Mouse (Mus musculus): ENCODE measurements around the gene Tfpi2.

Gene Tfpi2

DNA sequence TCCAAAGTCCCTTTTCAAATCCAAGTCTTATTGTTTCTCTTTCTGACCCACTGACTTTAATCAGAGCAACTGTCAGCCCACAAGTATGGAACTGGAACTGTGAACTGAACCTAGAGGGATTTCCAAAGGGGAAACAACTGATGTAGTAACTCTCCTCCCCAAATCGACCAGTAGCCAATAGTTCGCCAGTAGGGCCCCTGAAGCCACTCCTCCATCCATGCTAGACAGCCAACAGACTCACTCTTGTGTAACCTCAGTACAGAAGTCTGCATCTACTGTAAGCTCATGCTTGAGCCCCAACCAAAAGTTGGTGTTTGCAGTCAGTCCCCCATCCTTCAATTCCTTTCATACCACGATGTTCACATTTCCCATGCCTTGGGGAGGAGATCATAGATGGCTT lies 12.0 kb upstream of the Tfpi2 start:
- peaks cover 16% of the 10 kb centered on the region for H3K27me3 ChIP-seq (ENCODE audit: insufficient read depth, low read length)
- H3K36me3 ChIP-seq (ENCODE audit: insufficient read depth, low read length) = no peaks in the 10 kb centered on the region
- no peak for TF ChIP-seq CTCF (conservative IDR thresholded peaks at IDR 0.05; ENCODE audit: low read length)
- no peak for TF ChIP-seq NANOG (IDR thresholded peaks at IDR 0.05; ENCODE audit: borderline replicate concordance, low read length)
- TF ChIP-seq POU5F1 (IDR thresholded peaks at IDR 0.05; ENCODE audit: borderline replicate concordance, low read length) = no peak
- H3K4me1 ChIP-seq (replicated peaks; ENCODE audit: low read depth, low read length) = no peaks in the 10 kb centered on the region; the same call in 1 of the 2 replicates
- H3K9me3 ChIP-seq (ENCODE audit: low read length) = no peaks in the 10 kb centered on the region
- H3K4me3 ChIP-seq (replicated peaks; ENCODE audit: low read length) = no peak overlapping the region

DNA sequence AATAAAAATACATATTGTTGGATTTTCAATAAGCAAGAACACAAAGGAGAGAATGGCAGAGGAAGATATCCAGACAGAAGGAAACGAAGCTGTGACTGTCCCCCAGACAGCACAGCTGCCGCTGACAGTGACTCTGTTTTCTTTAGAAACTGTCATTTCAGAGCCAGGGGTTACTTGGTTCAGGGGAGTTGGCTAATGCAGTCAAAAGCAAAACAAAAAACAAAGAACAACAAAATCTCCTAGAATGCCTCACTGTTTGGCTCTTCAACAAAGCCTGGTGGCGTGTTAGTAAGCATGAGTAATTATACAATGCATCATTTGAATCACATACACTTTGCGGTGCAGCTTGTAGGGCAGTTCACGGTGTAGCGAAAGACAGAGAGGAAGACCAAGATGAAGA lies 10.6 kb upstream of the Tfpi2 start:
- H3K27me3 ChIP-seq (ENCODE audit: insufficient read depth, low read length) = peaks cover 10% of the 10 kb centered on the region
- no peaks in the 10 kb centered on the region for H3K9me3 ChIP-seq (ENCODE audit: low read length)
- H3K4me3 ChIP-seq (replicated peaks; ENCODE audit: low read length) = no peak overlapping the region
- TF ChIP-seq POU5F1 (IDR thresholded peaks at IDR 0.05; ENCODE audit: borderline replicate concordance, low read length) (no peak), CTCF (conservative IDR thresholded peaks at IDR 0.05; ENCODE audit: low read length) (no peak)
- H3K4me1 ChIP-seq (replicated peaks; ENCODE audit: low read depth, low read length) = no peaks in the 10 kb centered on the region; the same call in 1 of the 2 replicates
- no peaks in the 10 kb centered on the region for H3K36me3 ChIP-seq (ENCODE audit: insufficient read depth, low read length)

DNA sequence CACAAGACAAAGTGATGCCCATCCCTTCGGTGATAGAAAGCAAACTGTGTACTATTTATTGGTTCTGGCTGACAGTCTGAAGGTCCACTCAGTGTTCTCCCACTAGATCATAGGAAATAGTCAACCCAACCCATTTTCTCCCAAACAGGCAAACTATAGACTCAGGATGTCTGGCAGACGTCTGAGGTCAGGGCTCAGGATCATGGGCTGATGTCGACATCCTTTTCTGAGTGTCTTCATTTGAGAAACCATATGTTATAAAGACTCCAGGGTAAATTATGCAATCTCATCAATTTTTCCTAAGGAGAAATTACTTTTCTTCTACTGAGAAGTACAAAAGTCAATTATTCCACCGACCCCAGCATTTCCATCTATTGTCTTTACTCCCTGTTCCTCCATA lies 9.4 kb upstream of the Tfpi2 start:
- no peak for TF ChIP-seq CTCF (conservative IDR thresholded peaks at IDR 0.05; ENCODE audit: low read length)
- H3K4me1 ChIP-seq (replicated peaks; ENCODE audit: low read depth, low read length) = no peaks in the 10 kb centered on the region

DNA sequence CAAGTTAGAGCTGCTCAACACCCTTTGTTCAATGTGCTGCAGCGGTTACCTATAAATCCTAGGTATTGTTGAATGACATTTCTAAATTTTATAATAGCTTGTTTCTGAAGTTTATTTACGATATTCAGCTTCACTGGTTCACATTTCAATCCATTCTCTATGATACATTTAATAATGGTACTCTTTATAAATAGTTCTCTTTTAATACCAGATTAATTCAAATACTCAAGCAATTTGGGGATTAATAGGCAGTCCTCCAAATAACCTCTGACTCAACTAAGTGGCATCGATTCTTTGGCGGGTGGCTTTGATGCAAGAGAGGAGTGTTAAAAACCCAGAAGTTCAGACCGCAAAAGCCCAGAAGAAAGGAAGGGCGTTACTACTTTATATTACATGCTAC lies 4.8 kb upstream of the Tfpi2 start, which contains the start of gene Gngt1:
TSS of gene Gngt1 (plus strand) at position 301 of the 400 bp plus-strand sequence.
- H3K9me3 ChIP-seq (ENCODE audit: low read length) = no peaks in the 10 kb centered on the region
- no peaks in the 10 kb centered on the region for H3K27me3 ChIP-seq (ENCODE audit: insufficient read depth, low read length)
- H3K36me3 ChIP-seq (ENCODE audit: insufficient read depth, low read length) = no peaks in the 10 kb centered on the region
- TF ChIP-seq CTCF (conservative IDR thresholded peaks at IDR 0.05; ENCODE audit: low read length) = no peak
- no peak for TF ChIP-seq POU5F1 (IDR thresholded peaks at IDR 0.05; ENCODE audit: borderline replicate concordance, low read length)
- TF ChIP-seq NANOG (IDR thresholded peaks at IDR 0.05; ENCODE audit: borderline replicate concordance, low read length) = no peak
- H3K4me1 ChIP-seq (replicated peaks; ENCODE audit: low read depth, low read length) = no peaks in the 10 kb centered on the region
- H3K4me3 ChIP-seq (replicated peaks; ENCODE audit: low read length) = no peak within 1 kb of the TSS

More for the DNA sequence above, 9.4 kb upstream of the Tfpi2 start:
- Histone ChIP-seq H3K9me3 (ENCODE audit: low read length) (no peaks in the 10 kb centered on the region), H3K4me3 (replicated peaks; ENCODE audit: low read length) (no peak overlapping the region), H3K36me3 (ENCODE audit: insufficient read depth, low read length) (no peaks in the 10 kb centered on the region), H3K27me3 (ENCODE audit: insufficient read depth, low read length) (peaks cover 3% of the 10 kb centered on the region)

DNA sequence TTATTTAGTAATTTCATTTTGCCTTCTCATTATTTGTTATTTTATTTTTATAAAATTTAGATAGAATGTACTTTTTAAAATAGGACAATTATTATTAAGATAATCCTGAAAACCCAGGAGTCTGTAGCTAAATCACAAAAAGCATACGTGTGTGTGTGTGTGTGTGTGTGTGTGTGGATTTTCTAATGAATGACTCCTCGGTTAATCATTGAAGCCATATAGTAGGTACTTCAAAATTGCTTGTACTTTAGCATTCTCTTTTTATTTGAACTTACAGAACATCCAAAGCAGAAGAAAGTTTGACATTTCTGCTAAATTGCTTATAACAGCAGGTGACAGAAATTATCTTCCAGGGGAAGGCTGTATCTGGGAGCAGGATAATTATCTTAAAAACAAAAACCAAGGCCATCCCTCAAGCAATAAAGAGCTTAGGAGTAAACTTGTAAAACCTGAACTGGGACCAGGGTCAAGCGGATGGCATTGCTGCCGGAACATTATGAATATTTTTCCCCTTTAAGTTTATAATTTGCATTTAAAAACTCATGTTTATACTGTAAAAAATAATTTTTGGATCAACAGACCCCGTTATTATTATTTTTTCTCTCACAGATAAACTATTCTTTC lies 5.9 kb downstream of the Tfpi2 start:
- Histone ChIP-seq H3K4me3 (replicated peaks; ENCODE audit: low read length) (no peak overlapping the region), H3K9me3 (ENCODE audit: low read length) (no peaks in the 10 kb centered on the region), H3K36me3 (ENCODE audit: insufficient read depth, low read length) (no peaks in the 10 kb centered on the region), H3K27me3 (ENCODE audit: insufficient read depth, low read length) (no peaks in the 10 kb centered on the region), H3K4me1 (replicated peaks; ENCODE audit: low read depth, low read length) (no peaks in the 10 kb centered on the region)
- TF ChIP-seq NANOG (IDR thresholded peaks at IDR 0.05; ENCODE audit: borderline replicate concordance, low read length) = no peak
- no peak for TF ChIP-seq POU5F1 (IDR thresholded peaks at IDR 0.05; ENCODE audit: borderline replicate concordance, low read length)
- TF ChIP-seq CTCF (conservative IDR thresholded peaks at IDR 0.05; ENCODE audit: low read length) = no peak

DNA sequence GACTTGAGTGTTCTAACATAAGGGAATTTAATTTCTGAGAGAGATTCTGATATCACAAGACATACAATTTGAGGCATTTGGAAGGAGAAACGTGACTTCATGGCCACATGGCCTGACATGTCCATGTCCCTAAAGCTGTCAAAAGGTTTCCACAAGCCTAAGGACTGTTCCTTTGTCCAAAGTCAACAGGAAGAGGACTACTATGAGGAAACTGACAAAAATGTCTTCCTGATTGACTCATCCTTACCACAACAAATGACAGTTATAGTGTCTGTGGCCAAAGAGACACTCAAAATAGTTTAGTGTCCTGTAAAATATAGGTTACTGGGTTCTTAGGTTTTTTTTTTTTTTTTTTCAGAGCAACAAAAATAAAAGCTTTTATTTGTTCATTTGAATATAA lies 15.0 kb downstream of the Tfpi2 start:
- peaks cover under 1% of the 10 kb centered on the region; the same call in 1 of the 2 replicates for H3K4me1 ChIP-seq (replicated peaks; ENCODE audit: low read depth, low read length)
- H3K9me3 ChIP-seq (ENCODE audit: low read length) = no peaks in the 10 kb centered on the region
- H3K36me3 ChIP-seq (ENCODE audit: insufficient read depth, low read length) = no peaks in the 10 kb centered on the region
- TF ChIP-seq NANOG (IDR thresholded peaks at IDR 0.05; ENCODE audit: borderline replicate concordance, low read length) (no peak), POU5F1 (IDR thresholded peaks at IDR 0.05; ENCODE audit: borderline replicate concordance, low read length) (no peak), CTCF (conservative IDR thresholded peaks at IDR 0.05; ENCODE audit: low read length) (no peak)
- H3K4me3 ChIP-seq (replicated peaks; ENCODE audit: low read length) = no peak overlapping the region
- H3K27me3 ChIP-seq (ENCODE audit: insufficient read depth, low read length) = 0 out of 2 replicates have a peak, but pooled peaks cover 4% of the 10 kb centered on the region

DNA sequence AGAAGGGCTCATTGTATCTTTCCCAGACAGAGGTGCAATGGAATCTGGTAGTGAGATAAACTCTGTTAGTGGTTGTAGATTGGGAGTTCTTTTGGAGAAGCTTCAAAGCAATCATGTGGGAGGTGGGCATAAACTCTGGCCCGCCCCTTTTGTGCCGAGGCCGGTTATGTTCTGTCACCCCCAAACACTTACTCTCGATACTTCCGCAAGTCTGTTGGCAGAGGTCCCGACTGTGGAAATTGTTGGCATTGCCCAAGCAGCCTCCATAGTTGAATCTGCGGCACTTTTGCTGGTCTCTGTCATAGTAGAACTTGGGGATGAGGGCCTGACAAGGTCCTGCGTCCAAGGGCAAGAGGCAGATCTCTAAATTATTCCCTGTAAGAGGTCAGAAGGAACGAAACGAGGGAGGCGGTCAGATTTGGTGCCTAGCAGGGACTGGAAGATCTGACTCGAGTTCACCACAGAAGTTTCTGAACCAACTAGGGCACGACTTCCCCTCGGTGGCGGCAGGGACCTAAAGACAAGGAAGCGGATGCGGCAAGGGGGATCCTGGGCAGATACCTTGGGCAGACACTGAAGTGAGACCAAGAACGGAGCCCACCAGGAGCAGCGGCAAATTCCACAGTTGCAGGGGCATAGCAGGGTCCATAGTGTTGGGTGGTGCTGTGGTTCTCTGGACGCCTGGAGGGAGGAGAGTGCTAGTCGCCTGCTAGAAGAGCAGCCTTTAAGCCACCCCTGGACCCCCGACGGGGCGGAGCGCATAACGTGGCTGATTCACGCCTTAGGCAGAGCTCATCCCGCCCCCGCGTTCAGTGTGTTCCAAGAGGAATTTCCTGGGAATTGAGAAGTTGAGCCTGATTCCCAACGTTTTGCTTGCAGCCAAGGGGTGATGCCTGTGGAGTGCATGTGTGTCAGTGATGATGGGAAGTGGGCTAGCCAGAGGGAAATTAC lies 20.8 kb downstream of the Tfpi2 start:
- Histone ChIP-seq H3K36me3 (ENCODE audit: insufficient read depth, low read length) (no peaks in the 10 kb centered on the region), H3K27me3 (ENCODE audit: insufficient read depth, low read length) (peaks cover 17% of the 10 kb centered on the region), H3K4me3 (replicated peaks; ENCODE audit: low read length) (peak overlapping the region; percentile 69), H3K4me1 (replicated peaks; ENCODE audit: low read depth, low read length) (peaks cover 12% of the 10 kb centered on the region), H3K9me3 (ENCODE audit: low read length) (no peaks in the 10 kb centered on the region)
- TF ChIP-seq CTCF (conservative IDR thresholded peaks at IDR 0.05; ENCODE audit: low read length) = no peak
- no peak for TF ChIP-seq NANOG (IDR thresholded peaks at IDR 0.05; ENCODE audit: borderline replicate concordance, low read length)
- no peak for TF ChIP-seq POU5F1 (IDR thresholded peaks at IDR 0.05; ENCODE audit: borderline replicate concordance, low read length)

DNA sequence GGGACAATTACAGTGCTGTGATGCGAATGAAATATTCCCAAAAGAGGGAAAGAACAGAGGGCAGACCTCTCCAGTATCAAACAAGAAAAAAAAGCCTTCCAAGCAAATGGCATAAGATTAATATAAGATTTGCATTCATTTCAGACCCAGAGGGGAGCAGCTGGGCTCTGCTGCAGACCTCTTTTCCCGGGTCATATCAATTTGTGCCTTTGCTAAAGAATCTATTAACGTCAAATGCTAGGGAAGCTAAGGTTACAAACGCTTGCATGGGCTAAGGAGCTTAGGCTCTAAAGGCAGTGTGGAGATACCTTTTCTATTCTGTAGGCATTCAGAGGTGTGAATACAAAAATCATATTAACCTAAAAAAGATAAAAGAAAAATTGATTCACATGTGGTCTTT lies 33.8 kb downstream of the Tfpi2 start:
- H3K36me3 ChIP-seq (ENCODE audit: insufficient read depth, low read length) = no peaks in the 10 kb centered on the region
- no peak overlapping the region for H3K4me3 ChIP-seq (replicated peaks; ENCODE audit: low read length)
- TF ChIP-seq CTCF (conservative IDR thresholded peaks at IDR 0.05; ENCODE audit: low read length) (no peak), POU5F1 (IDR thresholded peaks at IDR 0.05; ENCODE audit: borderline replicate concordance, low read length) (no peak), NANOG (IDR thresholded peaks at IDR 0.05; ENCODE audit: borderline replicate concordance, low read length) (no peak)
- H3K9me3 ChIP-seq (ENCODE audit: low read length) = no peaks in the 10 kb centered on the region
- H3K27me3 ChIP-seq (ENCODE audit: insufficient read depth, low read length) = no peaks in the 10 kb centered on the region
- no peaks in the 10 kb centered on the region for H3K4me1 ChIP-seq (replicated peaks; ENCODE audit: low read depth, low read length)

Data from E14TG2a.4 (cell line).